Mouse (Mus musculus) CD8-positive naive resting alpha-beta T cell, adult 2 months (primary cell): ENCODE results near the gene Astn2.

Source experiments
- DNase-seq, 2 experiments: peaks; one replicate each; pipeline ENCODE4 v3.0.0; 2022; ENCODE audit warnings: low read depth in 2 of 2, low spot score in 2 of 2

The Astn2 gene

GRCm38 (mm10) chr4:65767431-65767830, 637.0 kb downstream of the Astn2 start:
- DNase-seq, result no peak

- no peak for DNase-seq
These were observed 639.1 kb downstream of the Astn2 start for GRCm38 (mm10) chr4:65765312-65765711.

GRCm38 (mm10) chr4:65764275-65764674, 640.1 kb downstream of the Astn2 start:
- DNase-seq, result no peak

GRCm38 (mm10) chr4:65763823-65764222, 640.6 kb downstream of the Astn2 start:
- no peak for DNase-seq

GRCm38 (mm10) chr4:65762116-65762515, 642.3 kb downstream of the Astn2 start:
- no peak for DNase-seq

- DNase-seq, result no peak
These were observed 642.8 kb downstream of the Astn2 start for GRCm38 (mm10) chr4:65761658-65762057.

- no peak for DNase-seq
These were observed 645.6 kb downstream of the Astn2 start for GRCm38 (mm10) chr4:65758875-65759201.

GRCm38 (mm10) chr4:65758174-65758874, 646.1 kb downstream of the Astn2 start:
- DNase-seq, result no peak

GRCm38 (mm10) chr4:65752941-65753340, 651.5 kb downstream of the Astn2 start:
- no peak for DNase-seq

- no peak for DNase-seq
These were observed 659.6 kb downstream of the Astn2 start for GRCm38 (mm10) chr4:65744788-65745187.

GRCm38 (mm10) chr4:65744088-65744610, 660.3 kb downstream of the Astn2 start:
- DNase-seq, result no peak

- DNase-seq, result no peak
These were observed 661.2 kb downstream of the Astn2 start for GRCm38 (mm10) chr4:65743160-65743691.

- no peak for DNase-seq
These were observed 680.0 kb downstream of the Astn2 start for GRCm38 (mm10) chr4:65724414-65724813.

- DNase-seq, result no peak
These were observed 684.8 kb downstream of the Astn2 start for GRCm38 (mm10) chr4:65719610-65720009.

- no peak for DNase-seq
These were observed 686.5 kb downstream of the Astn2 start for GRCm38 (mm10) chr4:65717899-65718298.

GRCm38 (mm10) chr4:65716086-65716485, 688.3 kb downstream of the Astn2 start:
- no peak for DNase-seq

GRCm38 (mm10) chr4:65711678-65712077, 692.7 kb downstream of the Astn2 start:
- no peak for DNase-seq

- no peak for DNase-seq
These were observed 693.8 kb downstream of the Astn2 start for GRCm38 (mm10) chr4:65710623-65711022.

GRCm38 (mm10) chr4:65701848-65702247, 702.6 kb downstream of the Astn2 start:
- no peak for DNase-seq

- no peak for DNase-seq
These were observed 704.6 kb downstream of the Astn2 start for GRCm38 (mm10) chr4:65699743-65700361.

GRCm38 (mm10) chr4:65695241-65695640, 709.2 kb downstream of the Astn2 start:
- DNase-seq, result no peak

- DNase-seq, result no peak
These were observed 710.4 kb downstream of the Astn2 start for GRCm38 (mm10) chr4:65694011-65694410.
